Mouse (Mus musculus): ENCODE measurements at regions not wholly inside any gene's neighbourhood (a gene's known extent, or its start where the extent isn't known, plus 50 kb on each side); places are given as distances from the start of the nearest gene placed in this dataset.

GRCm38 (mm10) chr8:53096272-53096784 is 415.2 kb upstream of the Aga start:
- no peak for DNase-seq

GRCm38 (mm10) chr8:53140041-53140440 is 371.5 kb upstream of the Aga start:
- DNase-seq: peak; percentile 43

GRCm38 (mm10) chr8:53148915-53149314 is 362.6 kb upstream of the Aga start:
- DNase-seq: no peak

- DNase-seq: no peak
Observed at GRCm38 (mm10) chr8:53164017-53164416, 347.5 kb upstream of the Aga start.

GRCm38 (mm10) chr8:53171694-53172299 is 339.7 kb upstream of the Aga start:
- DNase-seq: no peak

GRCm38 (mm10) chr8:53192519-53192918 is 319.0 kb upstream of the Aga start:
- no peak for DNase-seq

GRCm38 (mm10) chr8:53222194-53222593 is 289.3 kb upstream of the Aga start:
- no peak for DNase-seq

Measured in heart, adult 11 months (tissue).